Mouse (Mus musculus) gastrocnemius, postnatal 25 days (tissue): ENCODE measurements around the gene Bace2. TPM values are rescaled to one million over a fixed set of nuclear protein-coding genes. Genes with fewer than 3 reads are reported as not detected.

Experiments
- DNase-seq: peaks from one replicate; pipeline ENCODE4 v3.0.0; 2022
- total RNA-seq, 2 experiments: library from RNA; stranded (reverse); gene quantifications; 1 replicate in 1 of 2; 2 replicates in 1 of 2; pipeline ENCODE4 v1.2.3; 2021

Gene Bace2
- total RNA-seq, 2 experiments from 2014 or later: 5.2 to 7.0 TPM

DNA sequence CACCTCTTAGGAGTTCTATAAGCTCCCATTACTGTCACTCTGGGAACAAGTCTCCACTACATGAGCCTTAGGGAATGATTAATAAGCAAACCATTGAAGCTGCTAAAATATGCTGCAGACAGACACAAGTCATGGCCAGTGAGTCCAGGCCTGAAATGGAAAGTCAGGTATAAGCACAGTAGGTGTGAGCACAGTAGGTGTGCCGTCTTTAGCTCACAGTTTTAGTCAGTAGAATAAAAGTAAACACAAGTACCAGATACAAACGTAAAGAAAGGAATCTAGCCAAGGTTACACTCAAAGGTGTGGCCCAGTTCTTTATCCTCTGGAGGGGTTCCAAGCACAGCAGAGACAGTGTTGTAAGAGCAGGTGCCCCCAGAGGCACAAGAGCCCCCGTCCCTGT lies 110.9 kb downstream of the Bace2 start:
- DNase-seq: no peak

DNA sequence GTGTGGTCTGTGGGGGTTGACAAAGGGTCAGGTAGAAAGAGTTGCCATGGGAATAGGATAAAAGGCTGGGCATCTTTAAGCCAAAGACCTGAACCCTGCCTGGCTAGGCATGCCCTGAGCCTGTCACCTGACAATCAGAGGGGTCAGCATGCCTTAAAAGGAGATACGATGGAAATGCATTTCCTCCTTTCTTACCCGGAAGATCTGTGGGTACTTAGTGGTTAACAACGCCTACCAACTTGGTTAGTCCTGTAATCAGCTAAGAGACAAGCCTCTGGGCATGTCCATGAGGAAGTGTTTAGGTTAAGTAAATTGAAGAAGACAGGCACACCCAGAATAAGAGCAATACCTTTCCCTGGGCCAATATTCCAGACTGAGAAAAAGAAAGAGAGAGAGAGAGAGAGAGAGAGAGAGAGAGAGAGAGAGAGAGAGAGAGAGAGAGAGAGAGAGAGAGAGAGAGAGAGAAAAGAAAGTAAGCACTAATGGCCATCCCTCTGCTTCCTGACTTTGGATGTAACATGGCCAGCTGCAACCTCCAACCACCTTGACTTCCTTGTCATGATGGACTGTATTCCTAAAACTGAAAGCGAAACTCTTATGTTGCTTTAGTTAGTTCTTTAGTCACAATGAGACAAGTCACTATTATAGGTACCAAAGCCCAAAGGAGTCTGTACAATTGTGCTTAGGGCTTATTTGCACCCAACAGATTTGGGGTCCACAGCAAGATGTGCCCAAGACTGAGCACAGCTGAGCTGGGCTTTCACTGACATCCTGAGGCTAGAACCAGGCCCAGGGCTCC lies 111.7 kb downstream of the Bace2 start:
- no peak for DNase-seq

DNA sequence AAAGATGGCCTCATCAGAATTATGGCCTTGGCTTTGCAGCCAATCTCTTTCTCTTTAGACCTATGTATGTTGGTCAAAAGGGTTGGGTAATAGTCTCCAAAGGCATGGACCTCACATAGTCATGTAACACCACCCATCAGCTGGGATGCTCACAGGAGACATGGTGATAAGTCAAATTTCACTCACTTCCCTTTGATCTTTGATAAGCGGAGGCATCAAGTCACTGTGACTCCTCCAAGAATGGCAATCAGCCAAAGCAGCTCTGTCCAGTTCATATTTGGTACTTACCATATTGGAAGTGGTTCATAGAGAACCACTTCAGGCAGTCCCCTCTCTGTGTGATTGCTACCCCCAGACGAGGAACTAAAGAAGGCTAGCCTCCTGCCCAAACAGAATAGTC lies 118.1 kb downstream of the Bace2 start:
- DNase-seq: no peak

DNA sequence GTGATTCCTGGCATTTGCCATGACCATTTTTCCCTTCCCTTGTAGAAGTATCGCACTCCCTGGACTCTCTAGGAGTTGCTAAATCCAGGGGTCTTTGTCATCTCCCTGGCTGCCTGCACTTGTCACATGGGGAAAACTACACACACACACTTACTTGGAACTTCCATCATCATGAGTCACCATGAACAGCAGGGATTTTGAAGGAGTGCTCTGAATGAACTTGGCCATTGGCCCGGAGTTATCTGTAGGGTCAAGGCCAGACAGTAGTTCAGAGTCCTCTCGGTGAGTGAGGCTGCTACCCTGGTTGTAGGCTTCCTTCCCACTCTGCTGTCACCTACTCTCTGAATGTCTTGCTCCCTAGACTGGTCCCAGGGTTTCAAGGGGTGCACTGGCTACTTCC lies 119.0 kb downstream of the Bace2 start:
- peak; percentile 23 for DNase-seq

DNA sequence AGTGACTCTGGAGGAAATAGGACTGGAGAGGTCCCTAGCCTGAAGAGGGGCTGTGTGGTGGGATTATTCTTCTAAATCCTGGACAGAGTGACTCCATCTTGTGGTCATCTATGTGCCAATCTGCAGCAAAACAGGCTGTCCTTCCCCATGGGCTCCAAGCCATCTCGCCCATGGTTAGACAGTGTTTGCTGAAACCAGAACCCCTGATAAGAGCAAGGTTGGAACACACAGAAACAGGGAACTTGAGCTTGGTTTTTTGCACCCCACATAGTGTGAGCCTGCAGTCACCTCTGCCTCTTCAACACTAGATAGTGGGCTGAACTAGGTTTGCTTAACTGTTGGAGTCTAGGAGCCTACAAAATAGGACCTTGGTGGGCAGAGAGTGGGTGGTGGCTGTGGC lies 120.0 kb downstream of the Bace2 start:
- DNase-seq: no peak

DNA sequence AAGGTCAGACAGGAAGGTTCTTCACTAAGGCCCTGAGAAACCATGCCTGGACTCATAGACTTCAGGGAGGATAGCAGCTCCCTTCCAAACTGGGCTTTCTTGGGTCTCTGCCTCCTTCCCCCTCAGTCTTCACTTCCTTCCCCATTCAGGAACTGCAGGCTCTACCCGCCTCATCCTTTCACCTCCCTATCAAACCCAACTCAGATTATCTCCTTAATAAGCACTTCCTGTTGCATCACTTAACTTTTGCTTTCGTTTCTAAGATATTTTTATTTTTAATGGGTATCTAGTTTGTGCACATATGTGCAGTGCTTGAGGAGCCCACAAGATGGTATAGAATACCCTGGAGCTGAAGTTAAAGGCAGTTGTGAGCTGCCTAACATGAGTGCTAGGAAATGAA lies 122.1 kb downstream of the Bace2 start:
- no peak for DNase-seq

DNA sequence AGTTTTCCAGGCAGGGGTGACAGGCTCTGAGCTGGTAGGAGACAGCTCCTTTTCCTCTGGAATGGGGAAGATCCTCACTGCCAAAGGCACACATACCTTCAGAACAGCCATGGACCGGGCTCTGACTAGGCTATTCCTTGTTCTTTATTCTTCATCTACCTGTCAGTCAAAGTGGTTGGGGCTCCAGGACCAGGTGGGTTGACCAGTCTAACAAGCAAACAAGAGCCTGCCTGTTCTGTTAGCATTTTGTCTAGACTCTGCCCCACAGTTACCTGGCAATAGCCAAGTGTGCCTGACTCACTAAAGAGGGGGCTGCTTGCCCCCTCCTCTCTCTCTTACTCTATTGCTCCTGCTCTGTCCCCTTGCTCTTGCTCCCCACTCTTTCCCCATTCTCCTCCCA lies 135.8 kb downstream of the Bace2 start:
- no peak for DNase-seq

Other genes with a start within 250 kb of the Bace2 start
- not detected for gene Dscam, start 186.0 kb upstream of the Bace2 start, total RNA-seq
- 1 to 10 TPM in 1 of 2 experiments, under 1 TPM in 1; 0.56 to 1.3 TPM for gene Mx1, start 106.2 kb downstream of the Bace2 start, total RNA-seq
- not detected for gene Fam3b, start 158.1 kb downstream of the Bace2 start, total RNA-seq